Mouse (Mus musculus): ENCODE results near the gene Krt4.

Gene Krt4

GRCm38 (mm10) chr15:101892820-101893219 is 31.7 kb downstream of the Krt4 start, which contains the start of gene Krt76:
Krt76 (minus strand) TSS chr15:101892920.
- DNase-seq (ENCODE audit: low read depth, low spot score): no peak

DNA sequence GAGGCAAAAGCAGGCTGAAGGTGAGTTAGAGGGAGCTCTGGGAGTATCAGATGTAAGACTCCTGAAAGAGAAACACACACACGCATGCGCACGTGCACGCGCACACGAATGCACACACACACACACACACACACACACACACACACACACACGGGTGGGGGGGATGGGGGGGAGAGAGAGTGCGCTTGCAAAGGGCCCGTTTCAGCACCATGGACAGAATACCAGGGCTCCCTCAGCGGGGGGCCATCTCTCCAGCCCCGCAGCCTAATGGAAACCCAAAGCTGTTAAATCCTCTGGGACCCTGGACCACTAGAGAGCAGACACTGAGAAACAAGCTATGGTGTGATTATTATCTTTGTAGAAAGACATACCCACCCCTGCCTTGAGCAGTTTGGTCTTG is 44.8 kb downstream of the Krt4 start:
- DNase-seq (ENCODE audit: low read depth, low spot score): no peak

DNA sequence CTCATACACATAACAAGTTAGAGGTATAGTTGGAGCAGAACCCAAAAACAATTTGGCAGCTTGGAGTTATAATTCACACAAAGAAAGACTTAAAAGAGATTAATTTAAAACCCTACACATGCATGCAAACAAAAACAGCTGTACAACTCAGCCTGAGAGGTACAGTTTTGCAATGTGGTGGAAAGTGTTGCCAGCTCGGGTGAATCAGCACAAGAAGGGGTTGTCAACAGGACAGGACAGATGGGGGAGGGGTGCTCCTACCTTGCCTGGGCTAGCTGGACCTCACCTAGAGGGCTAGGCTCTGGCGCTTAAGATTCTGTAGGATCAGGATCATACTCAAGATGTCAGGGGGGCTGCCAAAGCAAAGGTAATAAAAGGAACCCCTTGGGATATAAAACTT is 46.5 kb downstream of the Krt4 start:
- DNase-seq (ENCODE audit: low read depth, low spot score): no peak

DNA sequence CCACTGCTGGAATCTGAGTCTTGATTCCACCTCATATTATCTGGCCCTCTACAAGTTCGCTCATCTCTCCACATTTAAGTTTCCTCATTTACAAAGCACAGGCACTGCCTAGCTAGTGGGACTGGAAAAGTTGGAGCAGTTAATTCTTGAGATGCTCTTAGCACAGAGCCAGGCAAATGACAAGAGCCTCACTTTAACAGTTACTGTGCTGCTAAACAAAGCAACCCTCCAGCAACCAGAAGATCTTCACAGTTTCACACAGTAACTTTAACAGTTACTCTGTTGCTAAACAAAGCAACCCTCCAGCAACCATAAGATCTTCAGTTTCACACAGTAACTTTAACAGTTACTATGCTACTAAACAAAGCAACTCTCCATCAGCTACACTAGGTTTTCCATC is 50.2 kb downstream of the Krt4 start:
- no peak for DNase-seq (ENCODE audit: low read depth, low spot score)

DNA sequence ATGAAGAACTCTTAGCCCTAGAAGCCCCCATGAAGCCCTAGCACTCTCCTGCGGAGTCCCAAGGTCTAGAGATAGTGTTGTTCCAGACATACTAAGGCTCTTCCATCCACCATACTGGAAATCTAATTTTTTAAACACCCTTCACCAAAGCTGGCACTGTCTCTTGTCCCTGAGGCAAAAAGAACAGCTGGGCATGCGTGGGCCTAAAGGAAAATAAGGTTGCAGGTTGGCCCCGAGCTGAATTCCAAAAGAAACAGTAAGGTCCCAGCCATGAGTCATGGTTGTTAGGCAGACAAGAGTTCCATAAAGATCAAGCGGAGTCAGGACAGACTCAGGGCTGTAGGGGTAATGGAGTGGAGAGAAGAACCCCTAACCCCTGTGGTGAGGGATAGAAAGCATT is 51.3 kb downstream of the Krt4 start:
- DNase-seq (ENCODE audit: low read depth, low spot score): no peak

- DNase-seq (ENCODE audit: low read depth, low spot score): no peak
These were observed 55.1 kb downstream of the Krt4 start, which contains the start of gene Krt77 for GRCm38 (mm10) chr15:101869431-101869830. Krt77 (minus strand) TSS chr15:101869705.
